Mouse (Mus musculus) liver, embryonic 14.5 days (tissue): ENCODE data around the gene F2.

Experiments
- CTCF ChIP-seq: IDR thresholded peaks from 2 replicates; pipeline ENCODE4 v1.5.1; 2016; ENCODE audit warnings: antibody characterized with exemption, low read depth, control low read depth
- EP300 ChIP-seq: IDR thresholded peaks from 2 replicates; pipeline ENCODE4 v1.6.1; 2016; ENCODE audit warnings: antibody characterized with exemption, low read depth

- TF ChIP-seq CTCF: no peak
- TF ChIP-seq EP300: no peak
These were observed 23.4 kb upstream of the F2 start for GRCm38 (mm10) chr2:91659657-91660056.
